Mouse (Mus musculus): ENCODE data around the gene Zfp442.
"Not testable (repeated sequence)": the region's sequence is repeated elsewhere in the genome, so short reads cannot be mapped to it uniquely, and the experiment has no call there.

GRCm38 (mm10) chr2:150451180-150451919 is at the start of gene Zfp442:
- TF ChIP-seq CTCF (IDR thresholded peaks at IDR 0.05; ENCODE audit: control insufficient read depth, insufficient read depth, insufficient replicate concordance, low read depth, low read length); POLR2A (IDR thresholded peaks at IDR 0.05; ENCODE audit: control insufficient read depth, low read depth, low read length): not testable (repeated sequence)

Measured in testis, adult 2 months (tissue).